10 mouse cellular contexts compared by ENCODE assay signal in genomic region chrX:94185156-94185555, GRCm38 (mm10). TPM values are rescaled to one million over a fixed set of nuclear protein-coding genes. Genes with fewer than 3 reads are reported as not detected.
DNase-seq lines count a peak whose midpoint lies in the region; ATAC-seq and TF ChIP-seq lines count a peak whose summit lies in the region.
"Had no signal": no experiment of that assay in that cellular context is flagged by ENCODE, and none has a peak within 500 bp of the region (broad histone marks: within the 10 kb centered on the region; RNA-seq: fewer than 3 reads in every experiment).

No protein-coding gene starts in this region.

- no peak for TF ChIP-seq POLR2A in brain, embryonic 14.5 days (IDR thresholded peaks at IDR 0.05; ENCODE audit: borderline replicate concordance, extremely low read depth, insufficient read depth, insufficient read length, poor library complexity, severe bottlenecking)

- H3K4me1 ChIP-seq in midbrain, embryonic 14.5 days (ENCODE audit: control insufficient read depth, insufficient read depth, low read length) = no peaks in the 10 kb centered on the region
- H3K4me1 ChIP-seq in midbrain, embryonic 15.5 days = no peaks in the 10 kb centered on the region
- H3K4me1 ChIP-seq in stomach, postnatal 0 days (replicated peaks; ENCODE audit: control insufficient read depth, insufficient read depth) = no peaks in the 10 kb centered on the region
- no peaks in the 10 kb centered on the region for H3K4me1 ChIP-seq in hindbrain, embryonic 16.5 days (ENCODE audit: control insufficient read depth, insufficient read depth, low read depth, low read length)
- H3K4me1 ChIP-seq: heart, embryonic 15.5 days had no signal

- WGBS in midbrain, embryonic 14.5 days = 59% methylated on average over 1 of the region's 1 CpGs
- WGBS in midbrain, embryonic 15.5 days = 44% methylated on average over 1 of the region's 1 CpGs
- WGBS in stomach, postnatal 0 days = 38% methylated on average over 1 of the region's 1 CpGs
- WGBS in hindbrain, embryonic 16.5 days = 42% methylated on average over 1 of the region's 1 CpGs

- no peaks in the 10 kb centered on the region for H3K9me3 ChIP-seq in midbrain, embryonic 14.5 days (ENCODE audit: control insufficient read depth, low read length)
- H3K9me3 ChIP-seq in midbrain, embryonic 15.5 days = no peaks in the 10 kb centered on the region
- H3K9me3 ChIP-seq in stomach, postnatal 0 days (ENCODE audit: control insufficient read depth, low read length) = no peaks in the 10 kb centered on the region
- no peaks in the 10 kb centered on the region for H3K9me3 ChIP-seq in hindbrain, embryonic 16.5 days (ENCODE audit: control insufficient read depth, low read length)
- H3K9me3 ChIP-seq: heart, embryonic 15.5 days had no signal

- no peaks in the 10 kb centered on the region for H3K36me3 ChIP-seq in midbrain, embryonic 14.5 days (ENCODE audit: control insufficient read depth, insufficient read depth, low read length)
- H3K36me3 ChIP-seq in midbrain, embryonic 15.5 days (replicated peaks) = no peaks in the 10 kb centered on the region
- no peaks in the 10 kb centered on the region for H3K36me3 ChIP-seq in stomach, postnatal 0 days (ENCODE audit: control insufficient read depth, insufficient read depth, low read length)
- no peaks in the 10 kb centered on the region for H3K36me3 ChIP-seq in hindbrain, embryonic 16.5 days (ENCODE audit: control insufficient read depth, insufficient read depth, low read length)
- H3K36me3 ChIP-seq: heart, embryonic 15.5 days had no signal

- intact Hi-C loops in gastrocnemius, adult 2 months (cut with DNase I) = no loop called here
- intact Hi-C loops in gastrocnemius, postnatal 14 days (cut with DNase I; ENCODE audit: low total_unique reads) = no loop called here

- H3K4me2 ChIP-seq in midbrain, embryonic 14.5 days (ENCODE audit: low read length) = no peak overlapping the region
- H3K4me2 ChIP-seq in midbrain, embryonic 15.5 days = no peak overlapping the region
- no peak overlapping the region for H3K4me2 ChIP-seq in stomach, postnatal 0 days (replicated peaks; ENCODE audit: low read depth)
- H3K4me2 ChIP-seq in hindbrain, embryonic 16.5 days (ENCODE audit: low read length) = no peak overlapping the region
- H3K4me2 ChIP-seq: heart, embryonic 15.5 days had no signal

- TF ChIP-seq EP300 in stomach, postnatal 0 days (optimal IDR thresholded peaks at IDR 0.05) = no peak

- peaks cover 18% of the 10 kb centered on the region; the same call in 1 of the 2 replicates for H3K27me3 ChIP-seq in midbrain, embryonic 14.5 days (ENCODE audit: control insufficient read depth, insufficient read depth, low read length)
- H3K27me3 ChIP-seq in midbrain, embryonic 15.5 days (replicated peaks) = peaks cover 21% of the 10 kb centered on the region
- no peaks in the 10 kb centered on the region for H3K27me3 ChIP-seq in stomach, postnatal 0 days (ENCODE audit: control insufficient read depth, insufficient read depth, low read length)
- peaks cover 5% of the 10 kb centered on the region for H3K27me3 ChIP-seq in hindbrain, embryonic 16.5 days (replicated peaks; ENCODE audit: control insufficient read depth, insufficient read depth, low read length)

- TF ChIP-seq CTCF in gastrocnemius, adult 2 months (IDR thresholded peaks at IDR 0.05) = peak; percentile 64
- TF ChIP-seq CTCF in brain, embryonic 14.5 days (IDR thresholded peaks at IDR 0.05; ENCODE audit: borderline replicate concordance, extremely low read depth, insufficient read depth, insufficient read length) = 0 out of 2 replicates have a peak, but pooled peaks have one; percentile 3
- TF ChIP-seq CTCF in stomach, postnatal 0 days (IDR thresholded peaks at IDR 0.05; ENCODE audit: low read depth) = peak; percentile 64

- H3K27ac ChIP-seq in gastrocnemius, adult 2 months = no peak overlapping the region
- H3K27ac ChIP-seq in midbrain, embryonic 14.5 days (replicated peaks; ENCODE audit: low read depth, low read length) = no peak overlapping the region
- H3K27ac ChIP-seq in midbrain, embryonic 15.5 days = no peak overlapping the region
- H3K27ac ChIP-seq in stomach, postnatal 0 days (replicated peaks) = no peak overlapping the region
- H3K27ac ChIP-seq in hindbrain, embryonic 16.5 days (ENCODE audit: low read depth, low read length) = no peak overlapping the region
- H3K27ac ChIP-seq: heart, embryonic 15.5 days had no signal

- ATAC-seq in midbrain, embryonic 14.5 days (ENCODE audit: low FRiP score, low TSS enrichment) = no peak
- no peak for ATAC-seq in midbrain, embryonic 15.5 days (replicated peaks)
- peak; percentile 45; the same call in 1 of the 2 replicates for ATAC-seq in stomach, postnatal 0 days (ENCODE audit: low FRiP score, low TSS enrichment)
- no peak for ATAC-seq in hindbrain, embryonic 16.5 days

- no peak overlapping the region for H3K4me3 ChIP-seq in gastrocnemius, adult 2 months
- H3K4me3 ChIP-seq in midbrain, embryonic 14.5 days (replicated peaks; ENCODE audit: low read depth, low read length) = no peak overlapping the region
- no peak overlapping the region for H3K4me3 ChIP-seq in midbrain, embryonic 15.5 days
- H3K4me3 ChIP-seq in stomach, postnatal 0 days (ENCODE audit: low read depth, low read length) = no peak overlapping the region
- H3K4me3 ChIP-seq in hindbrain, embryonic 16.5 days (ENCODE audit: low read length) = no peak overlapping the region
- H3K4me3 ChIP-seq: heart, embryonic 15.5 days had no signal

- no peak for DNase-seq in gastrocnemius, adult 2 months
- DNase-seq in gastrocnemius, postnatal 14 days = no peak
- peak; percentile 42 for DNase-seq in midbrain, embryonic 14.5 days
- DNase-seq in brain, embryonic 14.5 days (ENCODE audit: low read depth) = peak; percentile 27
- no peak for DNase-seq in stomach, postnatal 0 days (ENCODE audit: low spot score)
- DNase-seq in testis, postnatal 10 days (ENCODE audit: low spot score) = no peak
- DNase-seq: kidney, postnatal 10 days had no signal

- no peak overlapping the region for H3K9ac ChIP-seq in midbrain, embryonic 14.5 days (replicated peaks; ENCODE audit: low read length)
- no peak overlapping the region for H3K9ac ChIP-seq in midbrain, embryonic 15.5 days
- H3K9ac ChIP-seq in stomach, postnatal 0 days (ENCODE audit: low read length) = no peak overlapping the region
- H3K9ac ChIP-seq in hindbrain, embryonic 16.5 days (ENCODE audit: low read depth, low read length) = no peak overlapping the region
- H3K9ac ChIP-seq: heart, embryonic 15.5 days had no signal

RNA-seq across cellular contexts. Expression of gene Eif2s3x, which starts 27.5 kb away (rescaled TPM):
- 100 to 1,000 TPM in 1 of 2 experiments, 10 to 100 TPM in 1; 71.7 to 129 TPM for total RNA-seq in gastrocnemius, adult 2 months (2021)
- 100 to 1,000 TPM in 1 of 2 experiments, 10 to 100 TPM in 1; 88.0 to 136 TPM for total RNA-seq in gastrocnemius, postnatal 14 days (2021)
- 101 and 104 TPM in 2 replicates for polyA plus RNA-seq in midbrain, embryonic 14.5 days (2014; fragmentation: Nextera tagmentation; extraction: Ambion mirVana)
- polyA plus RNA-seq in midbrain, embryonic 15.5 days (2015; fragmentation: Nextera tagmentation; extraction: Ambion mirVana) = 89.5 and 96.1 TPM in 2 replicates
- polyA plus RNA-seq in brain, embryonic 14.5 days (2012; rRNA removed) = 118 and 141 TPM in 2 replicates
- polyA plus RNA-seq in stomach, postnatal 0 days (2015; fragmentation: Nextera tagmentation; extraction: Ambion mirVana) = 37.0 and 38.8 TPM in 2 replicates
- polyA plus RNA-seq in hindbrain, embryonic 16.5 days (2015; fragmentation: Nextera tagmentation; extraction: Ambion mirVana) = 81.9 and 85.8 TPM in 2 replicates

RNA-seq across cellular contexts. Expression of gene Klhl15, which starts 49.2 kb away (rescaled TPM):
- total RNA-seq in gastrocnemius, adult 2 months (2021) = 1 to 10 TPM; 5.4 to 6.3 TPM
- total RNA-seq in gastrocnemius, postnatal 14 days (2021) = 1 to 10 TPM; 4.4 to 4.8 TPM
- 14.9 and 15.1 TPM in 2 replicates for polyA plus RNA-seq in midbrain, embryonic 14.5 days (2014; fragmentation: Nextera tagmentation; extraction: Ambion mirVana)
- 9.4 and 10.1 TPM in 2 replicates for polyA plus RNA-seq in midbrain, embryonic 15.5 days (2015; fragmentation: Nextera tagmentation; extraction: Ambion mirVana)
- 5.7 and 6.3 TPM in 2 replicates for polyA plus RNA-seq in brain, embryonic 14.5 days (2012; rRNA removed)
- polyA plus RNA-seq in stomach, postnatal 0 days (2015; fragmentation: Nextera tagmentation; extraction: Ambion mirVana) = 5.6 and 5.9 TPM in 2 replicates
- 9.1 and 9.2 TPM in 2 replicates for polyA plus RNA-seq in hindbrain, embryonic 16.5 days (2015; fragmentation: Nextera tagmentation; extraction: Ambion mirVana)

Comparison
In these comparisons a context has a peak if more than half of its experiments do, and no peak if none do; other contexts are left out.
1. DNase-seq: peak in midbrain, embryonic 14.5 days (single experiment) and brain, embryonic 14.5 days (single experiment); none in gastrocnemius, adult 2 months (single experiment), gastrocnemius, postnatal 14 days (single experiment), stomach, postnatal 0 days (single experiment) and testis, postnatal 10 days (single experiment).
2. CTCF ChIP-seq: peak in every context shown above with its lines; median percentile 64 in gastrocnemius, adult 2 months; 64 in stomach, postnatal 0 days; 3 in brain, embryonic 14.5 days.